Mouse (Mus musculus): ENCODE results near the gene Stpg1. TPM values are rescaled to one million over a fixed set of nuclear protein-coding genes. Genes with fewer than 3 reads are reported as not detected.
A peak's percentile ranks its signal among the peaks of the same experiment; 100 is the strongest.

Gene Stpg1
- total RNA-seq, 1 experiment from 2014 or later = not detected

- ATAC-seq (replicated peaks; ENCODE audit: low read depth, poor library complexity, severe bottlenecking) = no peak
These were observed 52.2 kb downstream of the Stpg1 start for GRCm38 (mm10) chr4:135546793-135547192.

- no peak; the same call in 1 of the 2 replicates for ATAC-seq (replicated peaks; ENCODE audit: low read depth, poor library complexity, severe bottlenecking)
These were observed 53.0 kb downstream of the Stpg1 start for GRCm38 (mm10) chr4:135547551-135547950.

DNA sequence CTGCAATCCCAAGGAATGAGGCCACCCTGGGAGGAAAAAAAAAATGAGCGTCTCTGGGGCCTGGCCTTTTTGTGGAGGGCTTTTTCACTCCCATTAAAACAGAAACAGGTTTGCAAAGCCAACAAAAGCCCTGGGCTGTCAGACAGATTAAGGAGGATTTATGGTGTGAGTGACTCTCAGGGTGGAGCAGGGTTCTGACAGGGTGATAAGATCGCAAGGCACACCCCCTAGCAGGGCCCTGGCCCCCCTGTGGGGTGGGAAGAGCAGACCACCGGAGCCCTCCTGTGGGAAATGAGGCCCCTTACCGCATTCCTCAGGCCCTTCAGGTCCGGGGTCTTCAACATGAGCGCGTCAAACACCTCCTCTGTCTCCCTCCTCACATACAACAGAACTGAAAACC is 53.5 kb downstream of the Stpg1 start:
- no peak for ATAC-seq (replicated peaks; ENCODE audit: low read depth, poor library complexity, severe bottlenecking)

DNA sequence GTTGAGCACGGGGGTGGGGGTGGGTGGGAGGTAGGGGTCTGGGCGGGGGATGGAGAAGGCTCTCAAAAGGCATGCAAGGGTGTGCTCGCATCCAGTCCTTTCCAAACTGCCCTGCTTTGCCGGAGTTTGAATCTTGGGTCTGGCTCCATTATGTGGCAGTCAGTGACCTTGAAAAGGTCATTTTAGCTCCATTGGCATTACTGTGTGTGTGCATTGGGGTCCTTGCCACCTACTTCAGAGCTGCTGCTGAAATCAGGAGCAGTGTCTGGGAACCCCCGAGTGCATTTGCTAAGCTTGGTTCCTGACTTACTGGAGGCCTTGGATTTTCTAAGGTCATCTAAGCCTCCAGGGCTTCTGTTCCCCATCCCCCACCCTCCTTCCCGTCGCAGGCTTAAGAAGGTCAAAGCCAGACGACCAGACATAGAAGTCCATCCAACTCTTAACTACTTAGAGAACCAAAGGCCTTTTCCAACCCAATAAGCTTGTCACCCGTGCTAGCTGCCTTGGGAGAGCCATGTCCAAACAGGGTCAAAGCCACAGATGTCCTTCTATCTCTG is 54.0 kb downstream of the Stpg1 start:
- no peak for ATAC-seq (replicated peaks; ENCODE audit: low read depth, poor library complexity, severe bottlenecking)

DNA sequence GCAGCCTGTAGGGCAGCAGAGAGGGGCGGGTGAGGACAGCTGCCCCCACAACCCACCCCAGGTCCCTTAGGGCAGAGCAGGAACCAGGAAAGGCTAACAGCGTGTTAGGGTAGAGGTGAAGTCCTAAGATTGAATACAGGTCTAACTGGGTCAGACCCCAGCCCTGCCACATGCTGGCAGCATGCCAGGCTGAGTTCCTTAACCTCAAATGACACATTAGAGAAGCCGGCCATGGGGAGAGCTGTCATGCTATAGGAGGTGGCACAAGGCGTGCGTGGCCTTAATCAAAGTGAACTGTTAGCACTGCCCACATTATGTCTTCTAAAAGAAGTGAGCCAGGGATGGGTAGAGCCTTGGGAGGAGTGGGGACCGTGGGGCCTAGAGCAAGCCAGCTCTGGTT is 54.7 kb downstream of the Stpg1 start:
- ATAC-seq (replicated peaks; ENCODE audit: low read depth, poor library complexity, severe bottlenecking) = no peak

DNA sequence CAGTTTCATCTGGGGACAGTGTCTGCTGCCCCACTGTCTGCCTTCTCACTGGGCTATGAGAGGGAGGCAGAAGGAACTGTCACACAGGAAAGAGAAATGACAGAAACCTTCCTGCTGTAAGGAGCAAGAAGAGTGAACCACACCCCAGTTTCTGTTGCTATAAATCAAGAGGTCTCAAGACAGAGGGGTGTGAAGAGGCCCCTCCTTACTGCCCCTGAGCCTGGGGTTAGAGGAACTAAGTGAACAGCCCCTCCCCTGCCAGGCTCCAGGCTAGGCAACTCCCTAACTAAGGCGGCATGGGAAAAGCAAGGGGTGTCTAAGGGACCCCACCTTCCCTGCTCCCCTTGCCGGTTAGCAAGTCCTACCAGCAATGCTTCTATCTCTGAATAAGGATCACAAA is 69.2 kb downstream of the Stpg1 start:
- peak; percentile 71 for ATAC-seq (replicated peaks; ENCODE audit: low read depth, poor library complexity, severe bottlenecking)

GRCm38 (mm10) chr4:135565400-135565799 is 70.8 kb downstream of the Stpg1 start:
- ATAC-seq (replicated peaks; ENCODE audit: low read depth, poor library complexity, severe bottlenecking) = no peak; the same call in 1 of the 2 replicates

DNA sequence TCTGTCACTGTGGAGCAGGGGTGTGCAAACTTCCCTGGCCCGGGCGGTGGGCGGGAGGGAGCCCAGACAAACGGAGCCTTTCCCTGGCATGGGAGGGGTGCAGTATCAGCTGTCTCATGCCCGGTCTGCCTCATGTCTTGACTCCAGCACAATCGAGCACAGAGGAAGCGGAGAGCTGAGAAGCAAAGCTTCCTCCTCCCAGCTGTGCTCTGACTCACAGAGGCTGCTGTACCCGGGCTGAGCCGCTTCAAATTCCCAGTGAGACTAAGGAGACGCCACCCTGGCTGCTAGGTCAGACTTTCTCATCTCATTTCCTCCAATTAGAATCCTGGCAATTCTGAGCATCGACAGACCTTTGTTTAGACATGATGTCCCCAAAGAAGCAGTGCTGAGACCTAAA is 72.5 kb downstream of the Stpg1 start:
- no peak for ATAC-seq (replicated peaks; ENCODE audit: low read depth, poor library complexity, severe bottlenecking)

- ATAC-seq (replicated peaks; ENCODE audit: low read depth, poor library complexity, severe bottlenecking) = no peak
These were observed 72.9 kb downstream of the Stpg1 start for GRCm38 (mm10) chr4:135567484-135567883.

DNA sequence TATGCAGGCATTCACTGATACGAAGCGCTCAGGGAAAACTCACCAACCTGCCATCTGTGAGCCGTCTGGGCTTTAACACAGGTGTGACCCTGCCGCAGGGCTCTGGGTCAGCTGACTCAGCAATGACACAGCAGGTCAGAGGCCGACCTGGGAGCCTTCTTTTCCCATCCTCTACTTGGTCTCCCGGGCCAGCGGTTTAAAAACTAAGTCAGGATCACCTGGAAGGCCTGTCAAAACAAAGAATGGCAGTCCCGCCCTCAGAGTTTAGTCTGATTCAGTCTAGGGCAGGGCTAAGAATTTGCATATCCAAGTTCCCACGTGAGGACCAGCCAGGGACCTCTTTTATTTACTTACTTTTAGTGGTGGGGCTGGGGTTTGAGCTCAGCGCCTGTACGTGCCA is 74.6 kb downstream of the Stpg1 start:
- no peak for ATAC-seq (replicated peaks; ENCODE audit: low read depth, poor library complexity, severe bottlenecking)

- ATAC-seq (replicated peaks; ENCODE audit: low read depth, poor library complexity, severe bottlenecking) = peak; percentile 20
These were observed 75.8 kb downstream of the Stpg1 start for GRCm38 (mm10) chr4:135570152-135571036.

- no peak for ATAC-seq (replicated peaks; ENCODE audit: low read depth, poor library complexity, severe bottlenecking)
These were observed 76.5 kb downstream of the Stpg1 start for GRCm38 (mm10) chr4:135571037-135571550.

DNA sequence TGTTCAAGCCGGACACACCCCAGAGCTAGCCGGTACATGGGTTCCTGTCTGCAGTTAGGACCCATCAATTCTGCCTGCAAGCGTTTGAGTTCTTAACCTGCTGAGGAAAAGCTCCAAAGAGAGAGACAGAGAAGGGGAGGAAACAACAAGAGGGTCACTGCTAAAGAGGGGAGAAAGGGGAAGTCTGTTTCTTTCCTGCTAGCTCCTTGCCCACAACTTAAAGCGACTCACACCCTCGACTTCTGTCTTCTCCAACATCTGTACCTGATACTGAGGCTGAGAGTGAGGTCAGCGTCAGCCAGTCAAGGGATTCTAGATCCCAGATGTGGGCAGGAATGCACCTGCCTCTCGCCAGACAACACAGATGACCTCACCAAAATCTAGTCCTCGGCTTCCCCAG is 77.7 kb downstream of the Stpg1 start:
- peak; percentile 34 for ATAC-seq (replicated peaks; ENCODE audit: low read depth, poor library complexity, severe bottlenecking)

DNA sequence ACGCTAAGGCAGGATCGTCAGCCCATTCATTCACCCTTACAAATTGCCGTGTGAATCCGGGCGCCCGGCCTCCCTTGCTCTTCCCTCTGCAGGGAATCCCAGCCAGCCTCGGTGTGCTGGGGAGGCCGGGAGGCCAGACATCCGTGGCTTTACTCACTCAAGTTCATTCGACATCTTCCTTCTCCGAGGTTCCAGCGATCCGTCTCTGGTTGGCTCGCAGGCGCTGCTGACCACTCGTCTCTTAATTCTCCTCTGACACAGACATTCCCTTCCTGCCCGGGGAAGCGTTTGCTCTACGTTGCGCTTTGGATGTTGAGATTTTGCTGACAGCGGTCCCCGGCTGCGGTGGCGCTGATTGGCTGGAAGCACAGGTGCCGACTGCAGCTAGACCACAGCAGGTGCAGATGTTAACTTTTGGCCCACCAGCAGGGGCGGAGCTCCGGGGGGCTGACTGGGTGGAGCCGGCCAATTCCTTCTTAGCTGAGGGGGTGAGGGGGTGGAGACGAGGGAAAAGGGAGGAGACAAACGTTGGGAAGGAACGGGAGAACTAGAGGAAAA is 78.7 kb downstream of the Stpg1 start, which contains the start of gene Grhl3:
TSS of gene Grhl3 (minus strand) at position 380 of the 558 bp plus-strand sequence.
- 0 out of 2 replicates have a peak, but pooled peaks have one; percentile 21 for ATAC-seq (replicated peaks; ENCODE audit: low read depth, poor library complexity, severe bottlenecking)

DNA sequence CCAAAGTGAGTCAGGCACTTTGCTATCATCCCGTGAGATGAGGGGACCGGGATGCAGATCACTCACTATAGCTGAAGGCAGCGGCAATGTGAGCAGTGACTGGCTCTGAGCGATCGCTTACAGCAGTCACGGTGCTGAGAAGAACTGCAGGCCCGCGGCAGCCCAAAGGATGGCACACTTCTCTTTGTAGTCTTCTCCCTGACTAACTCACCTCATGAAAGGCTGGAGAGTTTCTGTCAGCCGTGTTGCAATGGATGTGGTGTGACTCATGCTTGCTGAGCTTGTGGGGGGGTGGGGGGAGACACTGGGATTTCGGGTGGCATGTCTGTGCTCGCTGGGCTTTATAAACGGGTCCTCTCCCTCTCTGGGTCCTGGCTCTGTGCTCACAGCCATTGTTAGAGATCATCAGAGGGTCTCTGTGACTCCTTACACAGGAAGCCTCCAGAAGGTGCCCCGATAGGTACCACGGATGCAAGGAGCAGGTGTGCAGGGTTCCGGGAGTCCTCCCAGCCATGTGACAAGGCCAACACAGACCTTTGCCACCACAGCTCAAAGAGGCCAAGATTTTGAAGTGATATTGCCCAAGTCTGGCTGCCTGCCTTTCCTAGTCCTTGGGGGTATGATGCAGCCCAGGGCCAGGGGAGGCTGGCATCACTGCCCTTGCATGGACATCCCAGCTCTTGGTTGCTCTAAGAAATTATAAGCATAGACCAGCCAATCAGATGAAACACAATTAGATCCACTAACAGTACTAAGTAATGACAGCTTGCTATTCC is 81.0 kb downstream of the Stpg1 start:
- ATAC-seq (replicated peaks; ENCODE audit: low read depth, poor library complexity, severe bottlenecking) = no peak

GRCm38 (mm10) chr4:135578490-135578889 is 83.9 kb downstream of the Stpg1 start:
- no peak for ATAC-seq (replicated peaks; ENCODE audit: low read depth, poor library complexity, severe bottlenecking)

- no peak for ATAC-seq (replicated peaks; ENCODE audit: low read depth, poor library complexity, severe bottlenecking)
These were observed 85.1 kb downstream of the Stpg1 start for GRCm38 (mm10) chr4:135579695-135580094.

DNA sequence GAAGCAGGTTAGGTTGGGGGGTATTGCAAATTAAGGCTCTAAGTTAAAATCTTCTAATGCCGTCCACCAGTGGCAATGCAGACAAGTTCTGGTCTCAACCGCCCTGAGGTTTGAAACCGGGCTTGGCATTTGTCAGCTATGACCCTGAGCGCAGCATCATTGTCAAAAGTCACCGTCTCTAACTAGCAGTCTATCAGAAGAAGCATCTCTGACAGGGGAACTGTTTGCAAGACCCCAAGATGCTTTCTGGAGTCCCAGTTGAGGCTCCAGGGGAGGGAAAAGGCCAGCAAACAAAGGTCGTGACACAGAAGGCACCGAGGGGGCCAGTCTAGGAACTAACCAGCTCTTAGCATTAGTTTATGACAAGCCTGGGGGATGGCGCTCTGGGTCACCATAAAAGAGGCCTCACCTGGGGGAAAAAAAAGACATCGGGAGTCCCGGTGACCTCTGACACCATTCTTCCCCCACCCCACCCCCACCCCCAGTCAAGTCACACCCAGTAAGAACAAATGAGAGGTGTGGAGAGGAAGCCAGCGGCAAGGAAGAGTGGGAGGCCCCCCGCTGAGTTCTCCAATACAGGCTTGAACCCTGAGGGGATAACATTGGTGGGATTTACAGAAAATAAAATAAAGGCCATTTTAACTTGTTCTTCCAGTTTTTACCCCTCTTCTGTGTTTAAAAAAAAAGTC is 86.8 kb downstream of the Stpg1 start:
- ATAC-seq (replicated peaks; ENCODE audit: low read depth, poor library complexity, severe bottlenecking) = no peak

DNA sequence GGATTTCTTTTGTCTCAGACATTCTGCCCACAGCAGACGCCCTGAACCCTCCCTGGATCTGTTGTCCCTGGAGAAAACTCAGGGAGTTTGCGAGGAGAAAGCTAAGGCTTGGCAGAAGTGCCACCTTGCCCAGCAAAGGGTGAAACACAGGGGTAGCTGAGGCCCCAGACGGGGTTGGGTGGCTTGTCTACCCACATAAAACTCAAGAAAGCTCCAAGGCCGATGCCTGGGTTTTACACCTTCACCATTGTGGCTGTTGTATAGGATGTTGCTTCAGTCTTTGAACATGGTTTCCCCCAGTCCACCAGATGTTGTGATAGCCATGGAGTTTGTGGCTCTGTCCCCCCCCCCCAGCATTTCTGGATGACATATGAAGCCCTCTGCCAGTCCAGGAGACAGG is 90.2 kb downstream of the Stpg1 start:
- no peak for ATAC-seq (replicated peaks; ENCODE audit: low read depth, poor library complexity, severe bottlenecking)

Measured in common myeloid progenitor, adult 5-6 weeks (primary cell).